Mouse (Mus musculus) monocyte, adult 2 months (primary cell): ENCODE measurements at regions not wholly inside any gene's neighbourhood (a gene's known extent, or its start where the extent isn't known, plus 50 kb on each side); places are given as distances from the start of the nearest gene placed in this dataset.
"Not testable (repeated sequence)": the region's sequence is repeated elsewhere in the genome, so short reads cannot be mapped to it uniquely, and the experiment has no call there.

ENCODE experiments used
- DNase-seq, 2 experiments: peaks; one replicate each; pipeline ENCODE4 v3.0.0; 2022; ENCODE audit warnings: low spot score in 2 of 2, low read depth in 1 of 2

- DNase-seq: no peak
Measured at GRCm38 (mm10) chr12:71525255-71525927, 215.7 kb downstream of the Dact1 start.

- no peak for DNase-seq
Measured at GRCm38 (mm10) chr12:71526623-71527022, 216.9 kb downstream of the Dact1 start.

- DNase-seq: no peak
Measured at GRCm38 (mm10) chr12:71532161-71532560, 222.5 kb downstream of the Dact1 start.

GRCm38 (mm10) chr12:71532708-71533450, 223.2 kb downstream of the Dact1 start:
- DNase-seq: no peak

- no peak for DNase-seq
Measured at GRCm38 (mm10) chr12:71533701-71534100, 224.0 kb downstream of the Dact1 start.

GRCm38 (mm10) chr12:71534199-71534598, 224.5 kb downstream of the Dact1 start:
- DNase-seq: no peak

GRCm38 (mm10) chr12:71535251-71535650, 225.6 kb downstream of the Dact1 start:
- DNase-seq: no peak

- not testable (repeated sequence) for DNase-seq
Measured at GRCm38 (mm10) chr12:71535831-71536230, 226.1 kb downstream of the Dact1 start.

- no peak for DNase-seq
Measured at GRCm38 (mm10) chr12:71538691-71539090, 229.0 kb downstream of the Dact1 start.

- no peak for DNase-seq
Measured at GRCm38 (mm10) chr12:71540279-71540678, 230.6 kb downstream of the Dact1 start.

- DNase-seq: no peak
Measured at GRCm38 (mm10) chr12:71541961-71542360, 232.3 kb downstream of the Dact1 start.

- no peak for DNase-seq
Measured at GRCm38 (mm10) chr12:71543571-71544119, 234.0 kb downstream of the Dact1 start.

GRCm38 (mm10) chr12:71544401-71545159, 234.9 kb downstream of the Dact1 start:
- DNase-seq: peak in 1 of 2 experiments; percentile 19

- peak in 1 of 2 experiments; percentile 3 for DNase-seq
Measured at GRCm38 (mm10) chr12:71546523-71547265, 237.0 kb downstream of the Dact1 start.

- no peak for DNase-seq
Measured at GRCm38 (mm10) chr12:71549336-71549735, 239.7 kb downstream of the Dact1 start.

GRCm38 (mm10) chr12:71554212-71554611, 244.5 kb downstream of the Dact1 start:
- DNase-seq: no peak

- DNase-seq: no peak
Measured at GRCm38 (mm10) chr12:71561259-71561658, 251.6 kb downstream of the Dact1 start.

GRCm38 (mm10) chr12:71561918-71562572, 252.4 kb downstream of the Dact1 start:
- no peak for DNase-seq

GRCm38 (mm10) chr12:71563219-71563618, 253.5 kb downstream of the Dact1 start:
- no peak for DNase-seq

GRCm38 (mm10) chr12:71566371-71566770, 256.7 kb downstream of the Dact1 start:
- DNase-seq: no peak
